Mouse (Mus musculus) CD4-positive, CD25-positive, alpha-beta regulatory T cell, adult 2 months (primary cell): ENCODE measurements around the gene Dync2h1.
"Not testable (repeated sequence)": the region's sequence is repeated elsewhere in the genome, so short reads cannot be mapped to it uniquely, and the experiment has no call there.

Experiments used
- DNase-seq: peaks from one replicate; pipeline ENCODE4 v3.0.0-alpha.2; 2012; ENCODE audit warnings: low read depth, low spot score

Gene Dync2h1

GRCm38 (mm10) chr9:7184172-7184896 is at the start of gene Dync2h1, which contains the start of gene Dcun1d5:
TSS of gene Dync2h1 (minus strand) at chr9:7184446.
TSS of gene Dcun1d5 (plus strand) at chr9:7184520.
- peak; percentile 96 for DNase-seq

- peak; percentile 58 for DNase-seq
Measured at GRCm38 (mm10) chr9:7221460-7221859, 37.2 kb upstream of the Dync2h1 start.

GRCm38 (mm10) chr9:7221024-7221423 is 36.8 kb upstream of the Dync2h1 start:
- DNase-seq, result peak; percentile 41

- peak; percentile 59 for DNase-seq
Measured at GRCm38 (mm10) chr9:7216240-7216639, 32.0 kb upstream of the Dync2h1 start.

GRCm38 (mm10) chr9:7190694-7191093 is 6.4 kb upstream of the Dync2h1 start:
- not testable (repeated sequence) for DNase-seq

- no peak for DNase-seq
Measured at GRCm38 (mm10) chr9:7184897-7185291, 648 bp upstream of the Dync2h1 start.

GRCm38 (mm10) chr9:7176618-7177610 is 7.3 kb downstream of the Dync2h1 start:
- DNase-seq, result peak; percentile 94

GRCm38 (mm10) chr9:7173756-7174155 is 10.5 kb downstream of the Dync2h1 start:
- DNase-seq, result no peak

GRCm38 (mm10) chr9:7167339-7167998 is 16.8 kb downstream of the Dync2h1 start:
- DNase-seq, result peak; percentile 12

GRCm38 (mm10) chr9:7160688-7161087 is 23.6 kb downstream of the Dync2h1 start:
- DNase-seq, result no peak

- DNase-seq, result no peak
Measured at GRCm38 (mm10) chr9:7159718-7160117, 24.5 kb downstream of the Dync2h1 start.

- DNase-seq, result no peak
Measured at GRCm38 (mm10) chr9:7158605-7159004, 25.6 kb downstream of the Dync2h1 start.

- DNase-seq, result no peak
Measured at GRCm38 (mm10) chr9:7154391-7154790, 29.9 kb downstream of the Dync2h1 start.

- no peak for DNase-seq
Measured at GRCm38 (mm10) chr9:7122863-7123262, 61.4 kb downstream of the Dync2h1 start.

- no peak for DNase-seq
Measured at GRCm38 (mm10) chr9:7110166-7110565, 74.1 kb downstream of the Dync2h1 start.

GRCm38 (mm10) chr9:7101361-7101760 is 82.9 kb downstream of the Dync2h1 start:
- DNase-seq, result no peak

- no peak for DNase-seq
Measured at GRCm38 (mm10) chr9:7074625-7075024, 109.6 kb downstream of the Dync2h1 start.

- no peak for DNase-seq
Measured at GRCm38 (mm10) chr9:7070846-7071245, 113.4 kb downstream of the Dync2h1 start.

- DNase-seq, result peak; percentile 44
Measured at GRCm38 (mm10) chr9:7050588-7050987, 133.7 kb downstream of the Dync2h1 start.

- DNase-seq, result no peak
Measured at GRCm38 (mm10) chr9:7042635-7043273, 141.5 kb downstream of the Dync2h1 start.

- no peak for DNase-seq
Measured at GRCm38 (mm10) chr9:7041231-7041630, 143.0 kb downstream of the Dync2h1 start.
